Mouse (Mus musculus) spleen, adult 2 months (tissue): ENCODE data around the gene Carm1. TPM values are rescaled to one million over a fixed set of nuclear protein-coding genes. Genes with fewer than 3 reads are reported as not detected.

Experiments
- DNase-seq, 2 experiments: peaks; one replicate each; pipeline versions ENCODE4 v3.0.0 to v3.0.0-alpha.2; 2012 to 2021; ENCODE audit warnings: low spot score in 2 of 2, low read depth in 1 of 2
- H3K27ac ChIP-seq: fragments of 200-500 bp; 2 replicates; pipeline ENCODE4 v1.5.1; 2012; ENCODE audit warnings: low read length, inconsistent platforms; ENCODE audit not compliant: insufficient read depth
- H3K27me3 ChIP-seq: fragments of 200-500 bp; 2 replicates; pipeline ENCODE4 v1.6.1; 2012; ENCODE audit warnings: mild to moderate bottlenecking, moderate library complexity, low read length, inconsistent platforms; ENCODE audit not compliant: control insufficient read depth, insufficient read depth
- H3K36me3 ChIP-seq: fragments of 200-500 bp; 2 replicates; pipeline ENCODE4 v1.6.1; 2012; ENCODE audit warnings: mild to moderate bottlenecking, low read length, inconsistent platforms; ENCODE audit not compliant: control insufficient read depth, insufficient read depth
- H3K4me1 ChIP-seq: fragments of 200-500 bp; 2 replicates; pipeline ENCODE4 v1.6.1; 2011; ENCODE audit warnings: inconsistent platforms; ENCODE audit not compliant: control insufficient read depth, insufficient read depth, insufficient read length
- H3K4me3 ChIP-seq: fragments of 200-500 bp; 2 replicates; pipeline ENCODE4 v1.5.1; 2011; ENCODE audit warnings: mild to moderate bottlenecking, inconsistent platforms; ENCODE audit not compliant: insufficient read depth, insufficient read length; ENCODE audit errors: extremely low read depth
- CTCF ChIP-seq: fragments of 200-500 bp; IDR thresholded peaks from 2 replicates; pipeline ENCODE4 v1.5.1; 2011; ENCODE audit warnings: mild to moderate bottlenecking, inconsistent platforms; ENCODE audit not compliant: insufficient read depth, insufficient read length, insufficient replicate concordance; ENCODE audit errors: extremely low read depth
- POLR2A ChIP-seq: fragments of 200-500 bp; IDR thresholded peaks from 2 replicates; pipeline ENCODE4 v1.6.1; 2011; ENCODE audit warnings: low read depth, low read length, inconsistent platforms
- WGBS: fragments of 180-500 bp; shearing (Covaris S2); methylation state at CpG from one replicate; pipeline ENCODE4 v1.1.7; 2018; 5-methylcytosine and 5-hydroxymethylcytosine counted together
- polyA plus RNA-seq: library from polyadenylated mRNA; depleted of rRNA; stranded (reverse); fragments of >200 nt; gene quantifications from 2 replicates; pipeline ENCODE4 v1.2.3, GENCODE M21; 2012

Gene Carm1
- polyA plus RNA-seq, 1 experiment = 59.3 TPM

GRCm38 (mm10) chr9:21576286-21576685 lies 29.6 kb downstream of the Carm1 start:
- Histone ChIP-seq H3K4me1 (no peaks in the 10 kb centered on the region), H3K4me3 (no peak overlapping the region), H3K27me3 (no peaks in the 10 kb centered on the region), H3K27ac (no peak overlapping the region), H3K36me3 (peaks cover 15% of the 10 kb centered on the region)
- DNase-seq = no peak
- 97% methylated on average over 1 of the region's 1 CpGs for WGBS
- TF ChIP-seq CTCF (no peak), POLR2A (no peak)

- DNase-seq = no peak
- no peaks in the 10 kb centered on the region for H3K27me3 ChIP-seq
- H3K4me3 ChIP-seq = no peak overlapping the region
- no peak for TF ChIP-seq POLR2A
- no peak for TF ChIP-seq CTCF
- WGBS = 80% methylated on average over 3 of the region's 3 CpGs
- peaks cover 15% of the 10 kb centered on the region for H3K36me3 ChIP-seq
- H3K27ac ChIP-seq = no peak overlapping the region
- no peaks in the 10 kb centered on the region for H3K4me1 ChIP-seq
Observed at GRCm38 (mm10) chr9:21578226-21578625, 31.5 kb downstream of the Carm1 start.

GRCm38 (mm10) chr9:21585401-21585800 lies 38.7 kb downstream of the Carm1 start:
- Histone ChIP-seq H3K36me3 (peaks cover 28% of the 10 kb centered on the region), H3K4me1 (no peaks in the 10 kb centered on the region), H3K4me3 (no peak overlapping the region), H3K27me3 (no peaks in the 10 kb centered on the region), H3K27ac (no peak overlapping the region)
- TF ChIP-seq POLR2A (no peak), CTCF (no peak)
- WGBS = 97% methylated on average over 1 of the region's 1 CpGs
- DNase-seq = no peak

- Histone ChIP-seq H3K36me3 (peaks cover 27% of the 10 kb centered on the region), H3K27me3 (no peaks in the 10 kb centered on the region), H3K4me1 (peaks cover 3% of the 10 kb centered on the region; the same call in 1 of the 2 replicates), H3K4me3 (no peak overlapping the region), H3K27ac (no peak overlapping the region)
- TF ChIP-seq CTCF = no peak
- TF ChIP-seq POLR2A = no peak
- DNase-seq = no peak
- 92% methylated on average over 23 of the region's 23 CpGs for WGBS
Observed at GRCm38 (mm10) chr9:21587678-21588349, 41.1 kb downstream of the Carm1 start.

GRCm38 (mm10) chr9:21588350-21588749 lies 41.7 kb downstream of the Carm1 start:
- 86% methylated on average over 8 of the region's 8 CpGs for WGBS
- TF ChIP-seq POLR2A (no peak), CTCF (no peak)
- no peaks in the 10 kb centered on the region for H3K27me3 ChIP-seq
- no peak for DNase-seq
- H3K36me3 ChIP-seq = peaks cover 23% of the 10 kb centered on the region
- H3K4me1 ChIP-seq = peaks cover 3% of the 10 kb centered on the region; the same call in 1 of the 2 replicates
- no peak overlapping the region for H3K4me3 ChIP-seq
- no peak overlapping the region for H3K27ac ChIP-seq

GRCm38 (mm10) chr9:21589538-21589937 lies 42.8 kb downstream of the Carm1 start:
- Histone ChIP-seq H3K27ac (no peak overlapping the region), H3K4me3 (no peak overlapping the region), H3K4me1 (peaks cover 9% of the 10 kb centered on the region; the same call in 1 of the 2 replicates), H3K36me3 (peaks cover 19% of the 10 kb centered on the region), H3K27me3 (no peaks in the 10 kb centered on the region)
- TF ChIP-seq CTCF (no peak), POLR2A (no peak)
- DNase-seq = no peak
- 94% methylated on average over 5 of the region's 5 CpGs for WGBS
